Mouse (Mus musculus): Measurements from ENCODE around the gene Gm16181. TPM values are rescaled to one million over a fixed set of nuclear protein-coding genes. Genes with fewer than 3 reads are reported as not detected.

Gm16181 gene
- polyA plus RNA-seq, 1 experiment from 2014 or later = 0.89 TPM

- Histone ChIP-seq H3K27me3 (ENCODE audit: control insufficient read depth, insufficient read depth, low read length) (no peaks in the 10 kb centered on the region), H3K9ac (ENCODE audit: low read depth, low read length) (peak overlapping the region; percentile 14; the same call in 1 of the 2 replicates), H3K4me2 (replicated peaks; ENCODE audit: low read depth, low read length) (peak overlapping the region; percentile 55), H3K4me3 (ENCODE audit: low read length) (peak overlapping the region; percentile 37), H3K4me1 (ENCODE audit: control insufficient read depth, insufficient read depth, low read length) (peaks cover 9% of the 10 kb centered on the region; the same call in 1 of the 2 replicates), H3K9me3 (ENCODE audit: control insufficient read depth, low read length) (no peaks in the 10 kb centered on the region), H3K36me3 (ENCODE audit: control insufficient read depth, insufficient read depth, low read length) (no peaks in the 10 kb centered on the region), H3K27ac (ENCODE audit: low read depth, low read length) (peak overlapping the region; percentile 57)
- 3% methylated on average over 17 of the region's 18 CpGs for WGBS
- peak; percentile 60; the same call in 1 of the 2 replicates for ATAC-seq (ENCODE audit: low FRiP score, low TSS enrichment)
Observed at GRCm38 (mm10) chr17:35185639-35186611, 34.7 kb upstream of the Gm16181 start.

GRCm38 (mm10) chr17:35186681-35187080 is 34.0 kb upstream of the Gm16181 start:
- no peaks in the 10 kb centered on the region for H3K36me3 ChIP-seq (ENCODE audit: control insufficient read depth, insufficient read depth, low read length)
- H3K27ac ChIP-seq (ENCODE audit: low read depth, low read length) = peak overlapping the region; percentile 57; the same call in 1 of the 2 replicates
- H3K4me2 ChIP-seq (replicated peaks; ENCODE audit: low read depth, low read length) = peak overlapping the region; percentile 55
- no peaks in the 10 kb centered on the region for H3K27me3 ChIP-seq (ENCODE audit: control insufficient read depth, insufficient read depth, low read length)
- WGBS = 2% methylated on average over 4 of the region's 4 CpGs
- peak overlapping the region; percentile 37 for H3K4me3 ChIP-seq (ENCODE audit: low read length)
- ATAC-seq (ENCODE audit: low FRiP score, low TSS enrichment) = peak; percentile 33
- H3K4me1 ChIP-seq (ENCODE audit: control insufficient read depth, insufficient read depth, low read length) = peaks cover 9% of the 10 kb centered on the region; the same call in 1 of the 2 replicates
- no peak overlapping the region for H3K9ac ChIP-seq (ENCODE audit: low read depth, low read length)
- no peaks in the 10 kb centered on the region for H3K9me3 ChIP-seq (ENCODE audit: control insufficient read depth, low read length)

DNA sequence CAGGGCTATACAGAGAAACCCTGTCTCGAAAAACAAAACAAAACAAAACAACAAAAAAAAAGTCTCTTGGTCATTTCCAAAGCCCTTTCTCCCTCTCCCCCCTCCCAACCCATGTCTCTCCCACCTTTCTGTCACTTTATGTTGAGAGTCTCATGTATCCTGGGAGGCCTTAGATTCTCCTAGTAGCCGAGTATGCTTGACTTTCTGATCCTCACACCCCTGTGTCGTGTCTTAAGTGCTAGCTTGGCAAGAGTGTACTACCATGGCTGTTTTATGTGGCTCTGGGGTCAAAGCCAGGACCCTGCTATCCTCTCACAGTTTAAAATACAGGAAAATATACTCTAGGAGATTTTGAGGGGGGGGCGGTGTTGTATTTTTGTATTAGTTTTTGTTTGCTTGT is 33.3 kb upstream of the Gm16181 start:
- no peak for ATAC-seq (ENCODE audit: low FRiP score, low TSS enrichment)
- no peak overlapping the region for H3K4me3 ChIP-seq (ENCODE audit: low read length)
- H3K27me3 ChIP-seq (ENCODE audit: control insufficient read depth, insufficient read depth, low read length) = no peaks in the 10 kb centered on the region
- no peaks in the 10 kb centered on the region for H3K9me3 ChIP-seq (ENCODE audit: control insufficient read depth, low read length)
- WGBS = 58% methylated on average over 4 of the region's 4 CpGs
- H3K27ac ChIP-seq (ENCODE audit: low read depth, low read length) = no peak overlapping the region
- no peak overlapping the region for H3K4me2 ChIP-seq (replicated peaks; ENCODE audit: low read depth, low read length)
- peaks cover 9% of the 10 kb centered on the region; the same call in 1 of the 2 replicates for H3K4me1 ChIP-seq (ENCODE audit: control insufficient read depth, insufficient read depth, low read length)
- no peak overlapping the region for H3K9ac ChIP-seq (ENCODE audit: low read depth, low read length)
- no peaks in the 10 kb centered on the region for H3K36me3 ChIP-seq (ENCODE audit: control insufficient read depth, insufficient read depth, low read length)

DNA sequence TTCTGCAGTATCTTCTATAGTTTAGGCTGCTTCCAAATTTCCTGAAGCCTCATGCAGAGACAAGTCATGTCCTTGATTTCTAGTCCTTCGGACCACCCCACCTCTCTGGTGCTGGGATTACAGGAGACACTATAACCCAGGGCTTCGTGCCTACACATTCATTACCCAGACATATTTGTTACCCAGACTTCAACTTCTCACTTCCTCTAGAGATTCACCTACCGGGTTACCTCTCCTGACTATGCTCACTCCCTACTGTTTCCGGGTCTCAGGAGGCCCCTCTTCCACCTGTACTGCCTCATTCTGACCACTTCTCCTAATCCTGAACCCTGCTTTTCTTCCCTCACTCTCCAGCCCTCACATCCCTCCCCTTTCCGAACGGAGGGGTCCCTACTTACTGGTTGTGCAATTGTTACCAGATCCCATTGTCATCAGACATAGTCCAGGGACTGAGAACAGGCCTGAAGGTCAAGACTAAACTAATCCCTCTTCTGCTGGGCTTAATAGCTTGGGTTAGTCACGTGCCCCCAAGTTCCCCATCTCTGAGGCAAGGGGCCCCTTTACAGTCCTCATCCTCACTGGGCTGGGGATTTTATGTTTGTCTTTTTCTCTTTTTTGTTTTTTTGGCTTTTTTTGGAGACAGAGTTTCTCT is 32.5 kb upstream of the Gm16181 start, which contains the start of gene Lst1:
Lst1 (minus strand) TSS at position 481 of the 652 bp plus-strand sequence.
- no peaks in the 10 kb centered on the region for H3K9me3 ChIP-seq (ENCODE audit: control insufficient read depth, low read length)
- ATAC-seq (ENCODE audit: low FRiP score, low TSS enrichment) = no peak
- H3K9ac ChIP-seq (ENCODE audit: low read depth, low read length) = no peak within 1 kb of the TSS
- H3K4me1 ChIP-seq (ENCODE audit: control insufficient read depth, insufficient read depth, low read length) = peaks cover 9% of the 10 kb centered on the region; the same call in 1 of the 2 replicates
- no peak within 1 kb of the TSS for H3K27ac ChIP-seq (ENCODE audit: low read depth, low read length)
- no peak within 1 kb of the TSS for H3K4me2 ChIP-seq (replicated peaks; ENCODE audit: low read depth, low read length)
- no peaks in the 10 kb centered on the region for H3K27me3 ChIP-seq (ENCODE audit: control insufficient read depth, insufficient read depth, low read length)
- H3K36me3 ChIP-seq (ENCODE audit: control insufficient read depth, insufficient read depth, low read length) = no peaks in the 10 kb centered on the region
- WGBS = 75% methylated on average over 7 of the region's 7 CpGs
- H3K4me3 ChIP-seq (ENCODE audit: low read length) = no peak within 1 kb of the TSS

GRCm38 (mm10) chr17:35189186-35189585 is 31.4 kb upstream of the Gm16181 start:
- WGBS = 67% methylated on average over 1 of the region's 1 CpGs
- Histone ChIP-seq H3K36me3 (ENCODE audit: control insufficient read depth, insufficient read depth, low read length) (no peaks in the 10 kb centered on the region), H3K9ac (ENCODE audit: low read depth, low read length) (no peak overlapping the region), H3K4me2 (replicated peaks; ENCODE audit: low read depth, low read length) (no peak overlapping the region), H3K27me3 (ENCODE audit: control insufficient read depth, insufficient read depth, low read length) (peaks cover 1% of the 10 kb centered on the region; the same call in 1 of the 2 replicates), H3K9me3 (ENCODE audit: control insufficient read depth, low read length) (no peaks in the 10 kb centered on the region), H3K4me3 (ENCODE audit: low read length) (no peak overlapping the region), H3K4me1 (ENCODE audit: control insufficient read depth, insufficient read depth, low read length) (peaks cover 13% of the 10 kb centered on the region; the same call in 1 of the 2 replicates), H3K27ac (ENCODE audit: low read depth, low read length) (no peak overlapping the region)
- no peak for ATAC-seq (ENCODE audit: low FRiP score, low TSS enrichment)

GRCm38 (mm10) chr17:35190096-35190495 is 30.5 kb upstream of the Gm16181 start:
- no peak overlapping the region for H3K4me3 ChIP-seq (ENCODE audit: low read length)
- 76% methylated on average over 4 of the region's 4 CpGs for WGBS
- no peaks in the 10 kb centered on the region for H3K36me3 ChIP-seq (ENCODE audit: control insufficient read depth, insufficient read depth, low read length)
- H3K4me2 ChIP-seq (replicated peaks; ENCODE audit: low read depth, low read length) = no peak overlapping the region
- no peak overlapping the region for H3K27ac ChIP-seq (ENCODE audit: low read depth, low read length)
- no peak overlapping the region for H3K9ac ChIP-seq (ENCODE audit: low read depth, low read length)
- no peak for ATAC-seq (ENCODE audit: low FRiP score, low TSS enrichment)
- H3K9me3 ChIP-seq (ENCODE audit: control insufficient read depth, low read length) = no peaks in the 10 kb centered on the region
- H3K4me1 ChIP-seq (ENCODE audit: control insufficient read depth, insufficient read depth, low read length) = peaks cover 14% of the 10 kb centered on the region; the same call in 1 of the 2 replicates
- peaks cover 9% of the 10 kb centered on the region for H3K27me3 ChIP-seq (ENCODE audit: control insufficient read depth, insufficient read depth, low read length)

DNA sequence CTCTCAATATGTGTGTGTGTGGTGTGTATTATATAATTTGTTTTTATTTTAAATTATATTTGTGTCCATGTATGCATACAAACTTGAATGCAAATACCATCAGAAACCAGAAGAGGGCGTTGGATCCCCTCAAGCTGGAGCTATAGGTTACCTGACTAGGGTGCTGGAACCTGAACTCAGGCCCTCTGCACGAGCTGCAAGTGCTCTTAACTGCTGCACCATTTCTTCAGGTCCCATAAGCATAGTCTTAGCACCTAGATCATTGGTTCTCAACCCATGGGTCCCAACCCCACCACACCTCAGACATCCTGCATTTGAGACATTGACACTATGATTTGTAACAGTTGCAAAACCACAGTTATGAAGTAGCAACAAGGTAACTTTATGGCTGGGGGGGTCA is 28.9 kb upstream of the Gm16181 start:
- 65% methylated on average over 2 of the region's 2 CpGs for WGBS
- H3K27ac ChIP-seq (ENCODE audit: low read depth, low read length) = no peak overlapping the region

DNA sequence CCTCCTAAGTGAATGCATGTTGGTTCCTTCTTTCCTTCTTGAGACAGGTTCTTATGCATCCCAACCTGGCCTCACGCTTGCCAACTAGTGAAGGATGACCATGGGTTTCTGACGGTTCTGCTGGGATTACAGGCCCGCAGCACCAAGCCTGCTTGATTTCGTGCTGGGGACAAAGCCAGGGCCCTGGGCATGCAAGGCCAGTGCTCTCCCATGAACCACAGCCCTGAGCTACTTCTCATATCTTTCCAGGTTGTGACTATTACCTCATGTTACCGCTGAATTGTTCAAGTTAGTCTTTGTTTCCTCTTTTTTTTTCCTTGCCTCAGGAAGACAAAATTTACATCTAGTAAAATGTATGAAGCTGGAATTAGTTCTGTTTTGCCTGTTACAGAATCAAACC is 27.7 kb upstream of the Gm16181 start:
- WGBS = 89% methylated on average over 5 of the region's 5 CpGs
- H3K4me1 ChIP-seq (ENCODE audit: control insufficient read depth, insufficient read depth, low read length) = peaks cover 14% of the 10 kb centered on the region
- H3K27ac ChIP-seq (ENCODE audit: low read depth, low read length) = no peak overlapping the region
- H3K27me3 ChIP-seq (ENCODE audit: control insufficient read depth, insufficient read depth, low read length) = peaks cover 31% of the 10 kb centered on the region
- H3K4me3 ChIP-seq (ENCODE audit: low read length) = no peak overlapping the region
- no peak for ATAC-seq (ENCODE audit: low FRiP score, low TSS enrichment)
- no peaks in the 10 kb centered on the region for H3K36me3 ChIP-seq (ENCODE audit: control insufficient read depth, insufficient read depth, low read length)
- no peaks in the 10 kb centered on the region for H3K9me3 ChIP-seq (ENCODE audit: control insufficient read depth, low read length)
- no peak overlapping the region for H3K9ac ChIP-seq (ENCODE audit: low read depth, low read length)
- no peak overlapping the region for H3K4me2 ChIP-seq (replicated peaks; ENCODE audit: low read depth, low read length)

More for the DNA sequence above, 28.9 kb upstream of the Gm16181 start:
- Histone ChIP-seq H3K4me1 (ENCODE audit: control insufficient read depth, insufficient read depth, low read length) (peaks cover 15% of the 10 kb centered on the region), H3K9me3 (ENCODE audit: control insufficient read depth, low read length) (no peaks in the 10 kb centered on the region), H3K27me3 (ENCODE audit: control insufficient read depth, insufficient read depth, low read length) (peaks cover 25% of the 10 kb centered on the region), H3K36me3 (ENCODE audit: control insufficient read depth, insufficient read depth, low read length) (no peaks in the 10 kb centered on the region), H3K9ac (ENCODE audit: low read depth, low read length) (no peak overlapping the region), H3K4me3 (ENCODE audit: low read length) (no peak overlapping the region), H3K4me2 (replicated peaks; ENCODE audit: low read depth, low read length) (no peak overlapping the region)
- ATAC-seq (ENCODE audit: low FRiP score, low TSS enrichment) = no peak

All from kidney, embryonic 14.5 days (tissue).